Mouse (Mus musculus): ENCODE measurements around the gene Ercc6.

Gene Ercc6

GRCm38 (mm10) chr14:32518543-32518942 is 5.2 kb downstream of the Ercc6 start:
- DNase-seq (ENCODE audit: low read depth, low spot score), result no peak

GRCm38 (mm10) chr14:32520400-32520926 is 7.1 kb downstream of the Ercc6 start:
- no peak for DNase-seq (ENCODE audit: low read depth, low spot score)

GRCm38 (mm10) chr14:32522336-32522735 is 9.0 kb downstream of the Ercc6 start:
- DNase-seq (ENCODE audit: low read depth, low spot score), result no peak

- no peak for DNase-seq (ENCODE audit: low read depth, low spot score)
Observed at GRCm38 (mm10) chr14:32524071-32524470, 10.8 kb downstream of the Ercc6 start.

- DNase-seq (ENCODE audit: low read depth, low spot score), result no peak
Observed at GRCm38 (mm10) chr14:32525996-32526705, 12.8 kb downstream of the Ercc6 start.

- no peak for DNase-seq (ENCODE audit: low read depth, low spot score)
Observed at GRCm38 (mm10) chr14:32527211-32527610, 13.9 kb downstream of the Ercc6 start.

GRCm38 (mm10) chr14:32529036-32529435 is 15.7 kb downstream of the Ercc6 start:
- DNase-seq (ENCODE audit: low read depth, low spot score), result no peak

- peak; percentile 49 for DNase-seq (ENCODE audit: low read depth, low spot score)
Observed at GRCm38 (mm10) chr14:32530896-32531295, 17.6 kb downstream of the Ercc6 start.

- no peak for DNase-seq (ENCODE audit: low read depth, low spot score)
Observed at GRCm38 (mm10) chr14:32531371-32531770, 18.1 kb downstream of the Ercc6 start.

- DNase-seq (ENCODE audit: low read depth, low spot score), result no peak
Observed at GRCm38 (mm10) chr14:32532381-32533147, 19.2 kb downstream of the Ercc6 start.

GRCm38 (mm10) chr14:32533148-32533520 is 19.8 kb downstream of the Ercc6 start:
- DNase-seq (ENCODE audit: low read depth, low spot score), result no peak

- DNase-seq (ENCODE audit: low read depth, low spot score), result no peak
Observed at GRCm38 (mm10) chr14:32533656-32534055, 20.3 kb downstream of the Ercc6 start.

- DNase-seq (ENCODE audit: low read depth, low spot score), result no peak
Observed at GRCm38 (mm10) chr14:32534137-32534536, 20.8 kb downstream of the Ercc6 start.

- no peak for DNase-seq (ENCODE audit: low read depth, low spot score)
Observed at GRCm38 (mm10) chr14:32536763-32537162, 23.4 kb downstream of the Ercc6 start.

GRCm38 (mm10) chr14:32538115-32538514 is 24.8 kb downstream of the Ercc6 start:
- no peak for DNase-seq (ENCODE audit: low read depth, low spot score)

GRCm38 (mm10) chr14:32543075-32543474 is 29.8 kb downstream of the Ercc6 start:
- DNase-seq (ENCODE audit: low read depth, low spot score), result no peak

- no peak for DNase-seq (ENCODE audit: low read depth, low spot score)
Observed at GRCm38 (mm10) chr14:32546676-32547075, 33.4 kb downstream of the Ercc6 start.

GRCm38 (mm10) chr14:32551854-32552253 is 38.5 kb downstream of the Ercc6 start:
- no peak for DNase-seq (ENCODE audit: low read depth, low spot score)

GRCm38 (mm10) chr14:32553198-32553903 is 40.0 kb downstream of the Ercc6 start:
- DNase-seq (ENCODE audit: low read depth, low spot score), result no peak

- DNase-seq (ENCODE audit: low read depth, low spot score), result peak; percentile 53
Observed at GRCm38 (mm10) chr14:32554860-32555526, 41.7 kb downstream of the Ercc6 start.

- no peak for DNase-seq (ENCODE audit: low read depth, low spot score)
Observed at GRCm38 (mm10) chr14:32561428-32561827, 48.1 kb downstream of the Ercc6 start.

GRCm38 (mm10) chr14:32563661-32564060 is 50.3 kb downstream of the Ercc6 start:
- no peak for DNase-seq (ENCODE audit: low read depth, low spot score)
